In genomic region chr11:50797674-50798073, GRCm38 (mm10) we compare ENCODE assay signal across 25 mouse cellular contexts. TPM values are rescaled to one million over a fixed set of nuclear protein-coding genes. Genes with fewer than 3 reads are reported as not detected.
"Had no signal": no experiment of that assay in that cellular context is flagged by ENCODE, and none has a peak within 500 bp of the region (broad histone marks: within the 10 kb centered on the region; RNA-seq: fewer than 3 reads in every experiment).

No protein-coding gene starts in this region.

- H3K4me3 ChIP-seq: intestine, embryonic 15.5 days; layer of hippocampus, adult 2 months; left cerebral cortex, adult 2 months; liver, embryonic 13.5 days had no signal

- H3K9ac ChIP-seq: intestine, embryonic 15.5 days; liver, embryonic 13.5 days had no signal

- H3K4me1 ChIP-seq: intestine, embryonic 15.5 days; liver, embryonic 13.5 days had no signal

- DNase-seq: kidney, adult 2 months; kidney, postnatal 10 days; layer of hippocampus, adult 9-11 months; liver, embryonic 13.5 days; lung, adult 2 months; lung, postnatal 14 days; lung, postnatal 4 days; midbrain, embryonic 14.5 days; thymus, adult 18-20 months; thymus, postnatal 36 days had no signal

- H3K9me3 ChIP-seq: intestine, embryonic 15.5 days; liver, embryonic 13.5 days had no signal

- H3K27ac ChIP-seq: intestine, embryonic 15.5 days; layer of hippocampus, adult 2 months; left cerebral cortex, adult 2 months; liver, embryonic 13.5 days had no signal

- H3K36me3 ChIP-seq: intestine, embryonic 15.5 days; liver, embryonic 13.5 days had no signal

- H3K27me3 ChIP-seq: intestine, embryonic 15.5 days; liver, embryonic 13.5 days had no signal

- ATAC-seq: intestine, embryonic 15.5 days had no signal

- H3K4me2 ChIP-seq: intestine, embryonic 15.5 days; liver, embryonic 13.5 days; midbrain, embryonic 11.5 days had no signal

RNA-seq across cellular contexts. Expression of gene Zfp879, which starts 43.7 kb away (rescaled TPM):
- polyA plus RNA-seq: small intestine, adult 2 months had no signal

RNA-seq across cellular contexts. Expression of gene Grm6, which starts 52.8 kb away (rescaled TPM):
- total RNA-seq: layer of hippocampus, adult 2 months; layer of hippocampus, postnatal 25 days; left cerebral cortex, adult 2 months; left cerebral cortex, postnatal 36 days; liver, adult 2 months; megakaryocyte progenitor cell, adult 5-6 weeks; megakaryocyte-erythroid progenitor cell, adult 5-6 weeks; midbrain, postnatal 0 days had no signal
- polyA plus RNA-seq: intestine, embryonic 15.5 days; liver, adult 2 months; liver, embryonic 13.5 days; lung, embryonic 16.5 days; midbrain, embryonic 11.5 days; midbrain, embryonic 14.5 days; midbrain, postnatal 0 days; neural tube, embryonic 11.5 days; neural tube, embryonic 14.5 days; urinary bladder, adult 2 months had no signal
